Mouse (Mus musculus) layer of hippocampus, postnatal 25 days (tissue): Measurements from ENCODE around the gene Gm28729. TPM values are rescaled to one million over a fixed set of nuclear protein-coding genes. Genes with fewer than 3 reads are reported as not detected.

Experiments
- DNase-seq, 2 experiments: peaks; one replicate each; pipeline ENCODE4 v3.0.0; 2022; ENCODE audit warnings: mixed read lengths in 2 of 2, low spot score in 1 of 2; ENCODE audit errors: extremely low spot score in 1 of 2
- total RNA-seq, 2 experiments: library from RNA; stranded (reverse); gene quantifications; 2 replicates each; pipeline ENCODE4 v1.2.3; 2021

The Gm28729 gene
- total RNA-seq, 2 experiments from 2014 or later: 0.17 to 0.31 TPM

GRCm38 (mm10) chr9:96469556-96470265 lies 55.4 kb downstream of the Gm28729 start:
- DNase-seq: no peak

DNA sequence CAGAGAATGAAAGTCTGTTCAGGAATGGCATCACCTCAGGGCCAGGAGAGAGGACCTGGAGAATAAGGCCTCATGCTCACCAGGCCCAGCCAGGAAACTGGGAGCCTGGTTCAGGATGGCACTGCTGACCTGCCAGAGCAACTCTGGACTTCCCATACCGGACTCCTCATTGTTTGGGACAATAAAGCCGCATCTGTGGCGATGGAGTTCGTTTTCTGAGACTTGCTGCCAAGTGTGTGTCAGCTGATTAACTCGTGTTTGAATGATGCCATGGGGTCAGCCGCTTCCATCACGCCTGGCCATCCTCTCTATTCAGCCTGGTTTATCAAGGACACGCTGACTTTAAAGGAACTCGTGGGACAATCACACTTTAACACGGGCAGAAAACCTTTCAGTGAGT lies 61.4 kb downstream of the Gm28729 start:
- no peak for DNase-seq

- no peak for DNase-seq
Measured at GRCm38 (mm10) chr9:96461607-96462006, 63.5 kb downstream of the Gm28729 start.

- no peak for DNase-seq
Measured at GRCm38 (mm10) chr9:96460117-96460865, 64.8 kb downstream of the Gm28729 start.

DNA sequence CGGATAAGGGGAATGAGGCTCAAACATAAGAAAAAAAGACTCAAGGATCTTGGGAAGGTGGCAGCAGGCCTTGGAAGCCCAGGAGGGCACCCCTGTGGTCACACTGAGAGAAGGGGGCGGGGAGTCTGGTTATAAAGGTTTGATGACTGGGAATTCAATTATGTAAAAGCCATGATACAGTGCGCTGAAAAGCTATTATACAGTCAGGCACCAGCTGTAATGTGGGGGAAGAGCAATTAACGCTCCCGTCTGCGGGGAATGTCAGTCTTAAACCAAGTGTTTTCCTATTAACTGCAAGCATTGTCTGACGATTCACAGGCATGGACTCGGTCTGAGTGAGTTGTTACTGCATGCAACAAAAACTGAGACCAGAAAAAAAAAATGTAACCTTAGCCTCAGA lies 69.4 kb downstream of the Gm28729 start:
- DNase-seq: no peak

DNA sequence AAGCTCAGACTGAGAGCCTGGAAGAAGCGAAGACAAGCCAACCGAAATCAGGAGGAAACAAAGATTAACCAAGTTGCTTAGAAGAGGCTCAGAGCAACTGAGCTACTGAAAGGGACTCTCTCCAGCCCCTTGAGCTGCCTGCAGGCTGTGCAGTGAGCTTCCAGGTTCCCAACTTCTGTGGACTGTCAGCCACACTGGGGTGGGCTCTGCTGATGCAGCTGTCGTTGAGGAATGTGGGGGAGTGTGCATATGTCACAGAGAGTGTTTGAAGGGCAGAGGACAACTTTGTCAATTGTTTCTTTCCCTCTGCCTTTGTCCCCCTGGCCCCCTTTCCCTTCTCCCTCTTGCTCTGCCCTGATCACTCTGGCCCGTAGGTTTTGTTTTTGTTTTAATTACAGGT lies 72.1 kb downstream of the Gm28729 start:
- DNase-seq: no peak

DNA sequence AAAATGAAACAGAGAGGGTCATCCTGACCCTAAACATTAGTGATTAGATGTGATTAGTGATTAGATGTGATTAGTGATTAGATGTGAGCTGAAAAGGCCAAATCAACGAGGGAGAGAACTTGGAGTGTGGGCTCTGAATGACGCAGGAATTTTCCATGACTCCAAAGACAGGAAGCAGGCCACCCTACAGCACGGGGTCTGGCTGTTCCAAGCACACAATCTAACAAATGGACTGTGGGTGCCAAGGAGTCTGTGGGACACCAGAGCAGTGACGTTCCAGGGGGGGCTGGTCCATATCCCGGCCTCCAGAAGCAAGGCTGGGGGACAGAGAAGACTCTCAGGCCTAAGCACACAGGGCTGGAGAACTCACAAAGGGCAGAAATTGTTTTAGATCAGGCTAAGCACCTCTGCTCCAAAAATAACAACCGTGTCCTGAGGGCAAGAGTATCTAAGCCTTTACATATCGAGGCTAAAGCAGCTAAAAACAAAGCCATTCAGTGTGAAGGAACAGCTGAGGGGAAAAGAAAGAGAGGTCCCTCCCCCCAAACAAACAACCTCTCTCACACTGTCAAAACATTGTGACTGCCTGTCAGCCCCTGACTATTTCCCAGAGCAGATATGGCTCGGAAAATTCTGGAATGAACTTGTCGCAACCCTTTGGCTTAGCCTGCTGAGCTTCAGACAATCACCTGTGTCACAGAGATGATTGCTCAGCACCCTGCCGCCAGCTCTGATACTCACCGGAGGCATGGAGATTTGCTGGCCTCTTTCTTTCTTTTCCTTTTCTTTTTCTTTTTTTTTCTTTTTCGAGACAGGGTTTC lies 74.0 kb downstream of the Gm28729 start:
- DNase-seq: no peak

GRCm38 (mm10) chr9:96449514-96449913 lies 75.5 kb downstream of the Gm28729 start:
- no peak for DNase-seq

- DNase-seq: no peak
Measured at GRCm38 (mm10) chr9:96445351-96445750, 79.7 kb downstream of the Gm28729 start.

DNA sequence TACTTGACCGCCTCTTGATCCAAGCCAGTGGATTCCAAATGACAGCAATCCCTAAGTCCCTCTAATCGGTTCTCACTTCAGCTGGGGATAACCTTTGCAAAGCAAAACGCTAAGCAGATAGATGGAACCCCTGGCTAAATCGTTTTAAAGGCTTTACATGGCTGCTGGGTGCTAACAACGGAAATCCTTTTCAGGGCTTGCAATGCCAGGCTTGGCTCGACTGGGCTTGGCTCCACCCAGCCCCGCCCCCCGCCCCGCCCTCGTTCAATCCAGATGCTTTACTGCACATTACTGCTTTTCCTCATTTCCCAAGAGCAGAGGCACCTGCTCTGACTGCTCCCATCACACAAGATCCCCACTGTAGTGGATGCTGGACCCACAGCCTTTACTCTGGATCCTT lies 83.0 kb downstream of the Gm28729 start:
- no peak for DNase-seq

- no peak for DNase-seq
Measured at GRCm38 (mm10) chr9:96438334-96438871, 86.7 kb downstream of the Gm28729 start.

- DNase-seq: peak in 1 of 2 experiments; percentile 19
Measured at GRCm38 (mm10) chr9:96437805-96438333, 87.2 kb downstream of the Gm28729 start.

- no peak for DNase-seq
Measured at GRCm38 (mm10) chr9:96436901-96437804, 87.9 kb downstream of the Gm28729 start.

Other genes with a start within 250 kb of the Gm28729 start
- gene Atp1b3, start 160.8 kb downstream of the Gm28729 start, total RNA-seq: 10 to 100 TPM; 74.7 to 80.9 TPM
- gene Rnf7, start 46.6 kb downstream of the Gm28729 start, total RNA-seq: 10 to 100 TPM; 58.1 to 58.5 TPM
- 10 to 100 TPM; 25.6 to 29.7 TPM for gene Rasa2, start 106.4 kb upstream of the Gm28729 start, total RNA-seq
- gene Zbtb38, start 227.6 kb upstream of the Gm28729 start, total RNA-seq: 10 to 100 TPM; 53.0 to 54.6 TPM